Mouse (Mus musculus): ENCODE results near the gene Tmem41a.

Gene Tmem41a

DNA sequence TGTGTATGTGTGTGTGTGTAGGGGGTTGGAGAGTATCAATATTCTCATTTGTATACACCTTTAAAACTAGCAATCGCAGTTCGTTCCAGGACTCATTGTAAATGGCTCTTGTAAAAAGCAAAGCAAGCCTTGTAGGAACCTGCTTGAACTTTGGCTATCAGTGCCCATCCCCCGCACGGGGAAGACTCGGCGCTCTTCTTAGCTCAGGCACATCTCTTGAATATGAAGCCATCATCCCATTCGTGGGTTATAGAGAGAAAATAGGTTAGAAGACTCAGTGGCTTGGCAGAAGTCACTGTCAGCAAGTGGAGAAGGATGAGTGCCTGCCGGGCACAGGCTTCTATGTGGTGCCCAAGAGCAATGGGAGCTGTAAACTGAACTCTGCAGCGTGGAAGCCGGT, 42.7 kb downstream of the Tmem41a start:
- DNase-seq (ENCODE audit: low spot score in 2 of 2), result no peak

DNA sequence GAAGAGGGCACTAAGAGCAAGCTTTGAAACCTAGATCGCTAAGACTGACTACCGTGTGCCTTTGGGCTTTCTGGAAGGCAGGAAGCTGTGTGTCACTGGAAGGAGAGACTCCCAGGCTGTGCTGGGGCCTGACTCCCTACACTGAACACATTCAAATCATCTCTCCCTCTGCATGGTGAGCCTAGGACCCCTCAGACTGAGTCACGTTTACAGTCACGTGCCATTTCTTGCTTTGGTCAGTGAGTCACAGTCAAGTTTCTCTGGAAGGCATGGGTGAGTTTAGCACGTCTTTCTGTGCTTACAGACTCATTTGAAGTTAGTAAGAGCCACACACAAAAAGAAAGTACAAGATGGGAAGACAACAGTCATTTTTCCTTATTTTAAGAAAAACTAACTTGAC, 46.1 kb downstream of the Tmem41a start:
- DNase-seq (ENCODE audit: low spot score in 2 of 2), result no peak

DNA sequence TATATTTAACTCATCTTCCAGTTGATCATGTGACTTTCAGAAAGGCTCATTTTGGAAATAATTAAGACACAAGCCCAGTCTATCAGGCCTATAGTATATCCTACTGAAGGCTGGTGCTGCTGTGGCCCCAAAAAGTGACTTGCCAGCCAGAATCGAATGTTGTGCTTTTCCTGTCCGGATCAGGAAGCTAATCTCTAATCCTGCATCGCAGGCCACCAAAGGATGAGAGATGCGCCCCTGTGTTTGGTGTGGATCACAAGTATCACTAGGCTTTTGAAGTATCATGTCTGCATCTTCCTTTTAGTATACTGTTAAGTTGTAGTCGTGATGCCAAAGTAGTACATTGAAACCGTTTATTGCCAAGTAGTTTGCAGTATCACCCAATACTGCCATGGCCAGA, 53.5 kb downstream of the Tmem41a start:
- DNase-seq (ENCODE audit: low spot score in 2 of 2), result no peak

DNA sequence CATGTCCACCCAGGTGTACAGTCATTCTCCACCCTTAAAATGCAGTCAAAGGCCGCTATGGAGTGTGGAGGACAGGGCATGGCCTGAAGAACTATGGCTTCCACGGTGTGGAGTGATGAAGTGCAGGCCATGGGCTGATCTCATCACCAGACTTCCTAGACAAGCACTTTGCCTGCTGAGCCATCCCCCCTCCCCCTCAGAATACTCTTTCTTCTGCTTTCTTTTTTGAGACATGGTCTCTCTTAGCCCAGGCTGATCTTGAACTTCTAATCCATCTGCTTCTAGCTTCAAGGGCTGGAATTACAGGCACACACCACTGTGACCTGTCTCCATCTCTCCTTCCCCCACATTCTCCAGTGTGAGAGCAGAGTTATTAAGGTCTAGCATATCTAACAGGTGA, 59.8 kb downstream of the Tmem41a start:
- no peak for DNase-seq (ENCODE audit: low spot score in 2 of 2)

Data from right cerebral cortex, postnatal 36 days (tissue).